Mouse (Mus musculus) midbrain, postnatal 0 days (tissue): Measurements from ENCODE around the gene Mrps34. TPM values are rescaled to one million over a fixed set of nuclear protein-coding genes. Genes with fewer than 3 reads are reported as not detected.

Source experiments
- ATAC-seq: fragments of 200-750 bp; cut with Nextera tagmentation; 2 replicates; pipeline ENCODE4 v1.8.0; 2017; ENCODE audit warnings: moderate number of reproducible peaks, mild to moderate bottlenecking, moderate TSS enrichment, moderate library complexity; ENCODE audit not compliant: low FRiP score
- DNase-seq: peaks from one replicate; pipeline ENCODE4 v3.0.0-alpha.2; 2015; ENCODE audit warnings: low spot score
- H3K27ac ChIP-seq: fragments of 300-500 bp; sonication (generic); 2 replicates; pipeline ENCODE4 v1.5.1; 2014; ENCODE audit warnings: low read depth, mild to moderate bottlenecking, low read length, mixed read lengths
- H3K27me3 ChIP-seq: fragments of 300-500 bp; sonication (generic); 2 replicates; pipeline ENCODE4 v1.6.1; 2014; ENCODE audit warnings: low read length, control low read depth, mixed read lengths; ENCODE audit not compliant: insufficient read depth
- H3K36me3 ChIP-seq: fragments of 300-500 bp; sonication (generic); 2 replicates; pipeline ENCODE4 v1.6.1; 2014; ENCODE audit warnings: low read length, control low read depth, mixed read lengths; ENCODE audit not compliant: insufficient read depth
- H3K4me1 ChIP-seq: fragments of 300-500 bp; sonication (generic); 2 replicates; pipeline ENCODE4 v1.6.1; 2014; ENCODE audit warnings: mild to moderate bottlenecking, control low read depth, antibody characterized with exemption, low read length, mixed read lengths; ENCODE audit not compliant: insufficient read depth
- H3K4me2 ChIP-seq: fragments of 300-500 bp; sonication (generic); 2 replicates; pipeline ENCODE4 v1.6.1; 2014; ENCODE audit warnings: low read depth, mild to moderate bottlenecking, low read length, mixed read lengths; ENCODE audit not compliant: poor library complexity, severe bottlenecking
- H3K4me3 ChIP-seq: fragments of 300-500 bp; sonication (generic); 2 replicates; pipeline ENCODE4 v1.5.1; 2014; ENCODE audit warnings: low read depth, mild to moderate bottlenecking, low read length, moderate library complexity
- H3K9ac ChIP-seq: fragments of 300-500 bp; sonication (generic); replicated peaks from 2 replicates; pipeline ENCODE4 v1.6.1; 2014; ENCODE audit warnings: mild to moderate bottlenecking, low read length, moderate library complexity, mixed read lengths; ENCODE audit not compliant: poor library complexity, severe bottlenecking
- H3K9me3 ChIP-seq: fragments of 300-500 bp; sonication (generic); 2 replicates; pipeline ENCODE4 v1.6.1; 2016; ENCODE audit warnings: low read length, control low read depth
- CTCF ChIP-seq: IDR thresholded peaks from 2 replicates; pipeline ENCODE4 v1.5.1; 2016; ENCODE audit warnings: antibody characterized with exemption, mild to moderate bottlenecking
- WGBS: fragments of 180-500 bp; shearing (Covaris S2); extraction: QIAGEN DNeasy Blood & Tissue Kit; methylation state at CpG from one replicate; pipeline ENCODE4 v1.1.7; 2014; 5-methylcytosine and 5-hydroxymethylcytosine counted together
- polyA plus RNA-seq: library from polyadenylated mRNA; unstranded; fragments of >200 nt; fragmentation: Nextera tagmentation; extraction: Ambion mirVana; gene quantifications from 2 replicates; pipeline ENCODE4 v1.2.1, GENCODE M21; 2015
- total RNA-seq: library from RNA; depleted of rRNA; stranded (reverse); fragments of >200 nt; gene quantifications from 2 replicates; pipeline ENCODE4 v1.2.3, GENCODE M21; 2014

Mrps34 gene
- total and polyA plus RNA-seq, 2 experiments from 2014 or later: 43.8 to 128 TPM

GRCm38 (mm10) chr17:24861785-24862184, 33.1 kb upstream of the Mrps34 start:
- Histone ChIP-seq H3K4me3 (no peak overlapping the region), H3K36me3 (peaks cover 55% of the 10 kb centered on the region), H3K4me1 (no peaks in the 10 kb centered on the region), H3K9me3 (no peaks in the 10 kb centered on the region), H3K9ac (no peak overlapping the region), H3K4me2 (no peak overlapping the region), H3K27me3 (no peaks in the 10 kb centered on the region), H3K27ac (no peak overlapping the region)
- no peak for ATAC-seq
- TF ChIP-seq CTCF: no peak
- WGBS: 97% methylated on average over 3 of the region's 3 CpGs
- no peak for DNase-seq

GRCm38 (mm10) chr17:24865776-24866175, 29.1 kb upstream of the Mrps34 start, which contains the start of gene Igfals:
Igfals (plus strand) TSS chr17:24865997.
- ATAC-seq: no peak
- Histone ChIP-seq H3K4me2 (no peak within 1 kb of the TSS), H3K4me3 (no peak within 1 kb of the TSS), H3K27ac (no peak within 1 kb of the TSS), H3K36me3 (peaks cover 51% of the 10 kb centered on the region), H3K4me1 (no peaks in the 10 kb centered on the region), H3K27me3 (no peaks in the 10 kb centered on the region), H3K9me3 (no peaks in the 10 kb centered on the region), H3K9ac (no peak within 1 kb of the TSS)
- no peak for DNase-seq
- WGBS: 85% methylated on average over 8 of the region's 8 CpGs
- no peak for TF ChIP-seq CTCF

- H3K27ac ChIP-seq: no peak overlapping the region
- TF ChIP-seq CTCF: no peak
- H3K4me2 ChIP-seq: no peak overlapping the region
- H3K27me3 ChIP-seq: no peaks in the 10 kb centered on the region
- no peak for DNase-seq
- H3K9me3 ChIP-seq: no peaks in the 10 kb centered on the region
- ATAC-seq: no peak
- H3K36me3 ChIP-seq: peaks cover 40% of the 10 kb centered on the region
- no peak overlapping the region for H3K9ac ChIP-seq
- H3K4me1 ChIP-seq: no peaks in the 10 kb centered on the region
- no peak overlapping the region for H3K4me3 ChIP-seq
- 91% methylated on average over 10 of the region's 10 CpGs for WGBS
Measured at GRCm38 (mm10) chr17:24867914-24868313, 27.0 kb upstream of the Mrps34 start.

DNA sequence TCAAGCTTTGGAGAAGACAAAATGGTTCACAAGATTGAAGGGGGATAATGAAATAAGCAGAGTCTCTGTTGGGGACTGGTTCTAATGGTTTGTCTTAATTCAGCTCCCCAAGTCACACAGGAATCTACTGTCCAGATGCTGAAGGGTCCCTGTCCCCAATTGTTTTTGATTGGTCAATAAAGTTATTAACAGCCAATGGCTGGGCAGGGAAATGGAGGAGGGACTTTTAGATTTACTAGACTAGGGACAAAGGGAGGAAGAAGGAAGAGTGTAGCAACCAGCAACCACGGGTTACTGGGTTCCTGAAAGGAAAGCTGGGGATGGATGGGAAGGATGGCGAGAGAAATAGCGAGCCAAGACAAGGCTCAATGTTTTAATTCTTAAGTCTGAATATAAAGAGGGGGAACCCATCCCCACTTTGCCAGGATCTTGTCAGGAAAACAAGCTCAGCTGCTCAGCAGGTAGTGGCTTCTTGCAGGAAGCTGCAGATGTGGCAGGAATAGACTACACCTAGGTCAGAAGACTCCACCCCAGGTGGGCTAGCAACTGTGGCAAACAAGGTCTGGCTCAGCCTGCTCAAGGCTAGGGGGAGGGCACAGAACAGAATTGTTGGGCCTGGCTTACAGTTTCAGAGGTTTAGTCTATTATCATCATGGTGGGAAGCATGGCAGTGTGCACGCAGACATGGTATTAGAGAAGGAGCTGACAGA, 21.1 kb upstream of the Mrps34 start:
- Histone ChIP-seq H3K27ac (no peak overlapping the region), H3K4me2 (no peak overlapping the region), H3K36me3 (no peaks in the 10 kb centered on the region), H3K9me3 (no peaks in the 10 kb centered on the region), H3K4me3 (no peak overlapping the region), H3K4me1 (no peaks in the 10 kb centered on the region), H3K27me3 (no peaks in the 10 kb centered on the region), H3K9ac (no peak overlapping the region)
- TF ChIP-seq CTCF: no peak
- ATAC-seq: no peak
- WGBS: 50% methylated on average over 4 of the region's 4 CpGs
- DNase-seq: no peak

DNA sequence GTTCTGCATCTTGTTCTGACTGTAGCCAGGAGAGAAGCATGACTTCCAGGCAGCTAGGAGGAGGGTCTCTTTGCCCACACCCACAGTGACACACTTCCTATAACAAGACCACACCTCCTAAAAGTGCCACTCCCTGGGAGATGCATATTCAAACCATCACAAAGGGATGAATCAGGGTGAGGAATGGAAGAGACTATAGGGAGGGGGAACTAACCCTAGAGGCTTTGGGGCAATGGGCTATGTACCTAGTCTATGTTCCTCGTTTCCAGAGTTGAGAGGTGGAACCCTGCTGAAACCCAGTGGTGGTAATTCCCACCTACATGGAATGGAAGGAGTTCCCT, 20.5 kb upstream of the Mrps34 start:
- DNase-seq (no peak), ATAC-seq (no peak)
- no peak overlapping the region for H3K4me2 ChIP-seq
- H3K27me3 ChIP-seq: no peaks in the 10 kb centered on the region
- TF ChIP-seq CTCF: no peak
- H3K9ac ChIP-seq: no peak overlapping the region
- no peak overlapping the region for H3K27ac ChIP-seq
- no peaks in the 10 kb centered on the region for H3K36me3 ChIP-seq
- no peaks in the 10 kb centered on the region for H3K9me3 ChIP-seq
- 29% methylated on average over 1 of the region's 1 CpGs for WGBS
- no peaks in the 10 kb centered on the region for H3K4me1 ChIP-seq
- no peak overlapping the region for H3K4me3 ChIP-seq

GRCm38 (mm10) chr17:24874989-24875388, 19.9 kb upstream of the Mrps34 start:
- H3K36me3 ChIP-seq: no peaks in the 10 kb centered on the region
- WGBS: 72% methylated on average over 8 of the region's 8 CpGs

More at GRCm38 (mm10) chr17:24874989-24875388, 19.9 kb upstream of the Mrps34 start:
- Histone ChIP-seq H3K9ac (no peak overlapping the region), H3K27me3 (no peaks in the 10 kb centered on the region), H3K4me2 (no peak overlapping the region), H3K27ac (no peak overlapping the region), H3K9me3 (no peaks in the 10 kb centered on the region), H3K4me1 (no peaks in the 10 kb centered on the region), H3K4me3 (no peak overlapping the region)
- no peak for ATAC-seq
- no peak for DNase-seq
- no peak for TF ChIP-seq CTCF
